Mouse (Mus musculus): Measurements from ENCODE around the gene Foxj1. TPM values are rescaled to one million over a fixed set of nuclear protein-coding genes. Genes with fewer than 3 reads are reported as not detected.
A peak's percentile ranks its signal among the peaks of the same experiment; 100 is the strongest.
"Not testable (repeated sequence)": the region's sequence is repeated elsewhere in the genome, so short reads cannot be mapped to it uniquely, and the experiment has no call there.

The Foxj1 gene
- polyA plus RNA-seq, 1 experiment = 0.02 TPM

DNA sequence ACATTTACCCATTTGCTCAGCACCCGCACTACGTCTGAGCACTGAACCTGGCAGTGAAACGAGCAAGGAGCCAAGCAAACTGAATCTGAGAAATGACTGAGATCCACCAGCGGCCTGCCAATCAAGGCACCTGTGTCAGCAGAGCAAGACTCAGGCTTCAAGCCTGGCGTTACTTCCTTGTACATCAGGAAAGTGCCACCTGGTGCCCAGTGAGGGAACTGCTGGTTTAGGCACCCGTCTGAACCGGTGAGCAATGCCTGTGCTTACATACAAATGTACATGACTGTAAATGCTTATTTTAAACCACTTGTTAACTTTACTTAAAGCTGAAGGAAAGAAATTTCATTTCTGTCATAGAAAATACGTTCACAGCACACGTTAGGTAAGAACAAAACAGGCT is 32.9 kb upstream of the Foxj1 start:
- Histone ChIP-seq H3K27me3 (ENCODE audit: control insufficient read depth) (no peaks in the 10 kb centered on the region), H3K9me3 (ENCODE audit: control insufficient read depth, low read length) (no peaks in the 10 kb centered on the region), H3K36me3 (ENCODE audit: control insufficient read depth) (no peaks in the 10 kb centered on the region), H3K4me1 (ENCODE audit: control insufficient read depth) (peaks cover 9% of the 10 kb centered on the region), H3K4me3 (replicated peaks) (no peak overlapping the region)
- no peak for TF ChIP-seq GATA1 (IDR thresholded peaks at IDR 0.05; ENCODE audit: low read length)
- no peak for TF ChIP-seq TAL1 (IDR thresholded peaks at IDR 0.05; ENCODE audit: low read length)

DNA sequence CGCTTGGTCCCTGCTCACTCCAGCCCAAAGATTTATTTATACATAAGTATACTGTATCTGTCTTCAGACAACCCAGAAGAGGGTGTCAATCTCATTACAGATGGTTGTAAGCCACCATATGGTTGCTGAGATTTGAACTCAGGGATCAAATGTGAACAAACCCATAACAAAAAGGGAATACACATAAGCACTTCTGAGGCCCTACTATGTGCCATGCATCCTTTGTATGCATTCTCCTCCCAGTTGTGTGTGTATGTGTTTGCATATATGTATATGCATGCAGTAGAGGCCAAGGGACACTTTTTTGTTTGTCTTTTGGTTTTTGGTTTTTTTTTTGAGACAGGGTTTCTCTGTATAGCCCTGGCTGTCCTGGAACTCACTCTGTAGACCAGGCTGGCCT is 31.4 kb upstream of the Foxj1 start:
- Histone ChIP-seq H3K36me3 (ENCODE audit: control insufficient read depth) (no peaks in the 10 kb centered on the region), H3K9me3 (ENCODE audit: control insufficient read depth, low read length) (no peaks in the 10 kb centered on the region), H3K27me3 (ENCODE audit: control insufficient read depth) (no peaks in the 10 kb centered on the region), H3K4me1 (ENCODE audit: control insufficient read depth) (peaks cover 9% of the 10 kb centered on the region), H3K4me3 (replicated peaks) (no peak overlapping the region)
- TF ChIP-seq GATA1 (IDR thresholded peaks at IDR 0.05; ENCODE audit: low read length) = no peak
- no peak for TF ChIP-seq TAL1 (IDR thresholded peaks at IDR 0.05; ENCODE audit: low read length)

DNA sequence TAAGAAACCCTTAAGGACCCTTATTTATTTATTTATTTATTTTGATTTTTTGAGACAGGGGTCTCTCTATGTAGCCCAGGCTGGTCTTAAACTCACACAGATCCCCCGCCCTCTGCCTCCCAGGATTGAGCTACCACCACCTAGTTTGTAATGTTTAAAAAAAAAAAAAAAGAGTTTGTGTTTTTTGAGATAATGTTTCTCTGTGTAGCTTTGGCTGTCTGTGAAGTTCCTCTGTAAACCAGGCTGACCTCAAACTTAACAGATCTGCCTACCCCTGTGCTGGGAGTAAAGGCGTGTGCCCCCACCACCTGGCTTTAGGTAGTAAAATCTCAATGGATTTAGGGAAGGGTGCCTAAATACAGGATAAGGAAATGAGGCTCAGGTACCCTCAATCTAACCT is 30.9 kb upstream of the Foxj1 start:
- H3K27me3 ChIP-seq (ENCODE audit: control insufficient read depth) = no peaks in the 10 kb centered on the region
- no peaks in the 10 kb centered on the region for H3K36me3 ChIP-seq (ENCODE audit: control insufficient read depth)
- TF ChIP-seq TAL1 (IDR thresholded peaks at IDR 0.05; ENCODE audit: low read length) = no peak
- TF ChIP-seq GATA1 (IDR thresholded peaks at IDR 0.05; ENCODE audit: low read length) = no peak

DNA sequence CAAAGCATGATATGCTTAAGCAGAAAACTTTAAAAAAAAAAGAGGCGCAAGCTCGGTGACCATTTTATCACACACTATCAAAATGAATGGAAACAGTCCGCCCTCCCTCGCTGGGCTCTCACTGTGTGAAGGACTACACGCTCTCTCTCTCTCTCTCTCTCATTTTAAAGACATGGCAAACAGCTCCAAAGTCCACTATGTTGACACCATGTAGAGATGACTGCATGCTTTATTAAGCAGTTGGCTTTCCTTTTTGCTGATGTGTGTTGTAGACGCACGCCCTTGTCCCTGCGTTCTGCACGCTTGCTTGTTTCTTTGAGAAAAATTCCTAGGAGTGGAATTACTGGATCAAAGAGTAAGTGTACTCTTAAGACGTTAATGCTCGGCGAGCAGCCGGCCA is 30.2 kb upstream of the Foxj1 start:
- TF ChIP-seq TAL1 (IDR thresholded peaks at IDR 0.05; ENCODE audit: low read length) = no peak
- no peak for TF ChIP-seq GATA1 (IDR thresholded peaks at IDR 0.05; ENCODE audit: low read length)
- Histone ChIP-seq H3K36me3 (ENCODE audit: control insufficient read depth) (no peaks in the 10 kb centered on the region), H3K4me3 (replicated peaks) (no peak overlapping the region), H3K4me1 (ENCODE audit: control insufficient read depth) (peaks cover 9% of the 10 kb centered on the region), H3K9me3 (ENCODE audit: control insufficient read depth, low read length) (no peaks in the 10 kb centered on the region), H3K27me3 (ENCODE audit: control insufficient read depth) (no peaks in the 10 kb centered on the region)

More for the DNA sequence above, 30.9 kb upstream of the Foxj1 start:
- Histone ChIP-seq H3K4me3 (replicated peaks) (no peak overlapping the region), H3K9me3 (ENCODE audit: control insufficient read depth, low read length) (no peaks in the 10 kb centered on the region), H3K4me1 (ENCODE audit: control insufficient read depth) (peaks cover 9% of the 10 kb centered on the region)

DNA sequence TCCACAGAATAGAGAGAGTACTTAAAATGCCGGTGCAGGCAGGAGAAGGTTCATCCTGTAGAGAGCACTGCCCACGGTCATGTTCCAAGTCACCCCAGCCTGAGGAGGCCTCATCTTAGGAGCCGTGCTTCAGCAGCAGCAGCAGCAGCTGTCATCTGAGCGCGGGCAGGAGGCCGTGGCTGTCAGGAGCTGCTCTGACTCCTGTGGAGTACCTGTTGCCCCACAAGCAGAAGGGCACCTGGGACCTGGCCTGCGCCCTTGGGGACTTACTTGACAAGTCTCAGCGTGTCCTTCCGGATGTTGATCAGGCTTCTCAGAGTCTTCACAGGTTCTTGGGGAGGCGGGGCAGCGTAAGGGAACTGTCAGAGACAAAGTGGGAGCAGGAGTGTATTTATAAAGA is 26.8 kb upstream of the Foxj1 start:
- no peaks in the 10 kb centered on the region for H3K9me3 ChIP-seq (ENCODE audit: control insufficient read depth, low read length)
- H3K36me3 ChIP-seq (ENCODE audit: control insufficient read depth) = no peaks in the 10 kb centered on the region
- H3K4me1 ChIP-seq (ENCODE audit: control insufficient read depth) = peaks cover 2% of the 10 kb centered on the region; the same call in 1 of the 2 replicates
- H3K4me3 ChIP-seq (replicated peaks) = no peak overlapping the region
- TF ChIP-seq GATA1 (IDR thresholded peaks at IDR 0.05; ENCODE audit: low read length) (no peak), TAL1 (IDR thresholded peaks at IDR 0.05; ENCODE audit: low read length) (no peak)
- H3K27me3 ChIP-seq (ENCODE audit: control insufficient read depth) = no peaks in the 10 kb centered on the region

DNA sequence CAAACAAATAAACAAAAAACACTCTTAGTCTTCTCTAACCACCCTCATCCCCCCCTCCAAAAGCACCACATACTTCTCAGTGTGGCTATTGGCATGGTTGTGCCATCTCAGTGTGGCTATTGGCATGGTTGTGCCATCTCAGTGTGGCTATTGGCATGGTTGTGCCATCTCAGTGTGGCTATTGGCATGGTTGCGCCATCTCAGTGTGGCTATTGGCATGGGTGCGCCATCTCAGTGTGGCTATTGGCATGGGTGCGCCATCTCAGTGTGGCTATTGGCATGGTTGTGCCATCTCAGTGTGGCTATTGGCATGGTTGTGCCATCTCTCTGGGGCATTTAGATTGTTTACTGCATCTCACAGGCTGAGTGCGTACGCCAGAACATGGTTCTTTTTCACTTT is 25.7 kb upstream of the Foxj1 start:
- not testable (repeated sequence) for H3K36me3 ChIP-seq (ENCODE audit: control insufficient read depth); H3K27me3 ChIP-seq (ENCODE audit: control insufficient read depth); H3K4me1 ChIP-seq (ENCODE audit: control insufficient read depth); H3K9me3 ChIP-seq (ENCODE audit: control insufficient read depth, low read length); H3K4me3 ChIP-seq (replicated peaks)

DNA sequence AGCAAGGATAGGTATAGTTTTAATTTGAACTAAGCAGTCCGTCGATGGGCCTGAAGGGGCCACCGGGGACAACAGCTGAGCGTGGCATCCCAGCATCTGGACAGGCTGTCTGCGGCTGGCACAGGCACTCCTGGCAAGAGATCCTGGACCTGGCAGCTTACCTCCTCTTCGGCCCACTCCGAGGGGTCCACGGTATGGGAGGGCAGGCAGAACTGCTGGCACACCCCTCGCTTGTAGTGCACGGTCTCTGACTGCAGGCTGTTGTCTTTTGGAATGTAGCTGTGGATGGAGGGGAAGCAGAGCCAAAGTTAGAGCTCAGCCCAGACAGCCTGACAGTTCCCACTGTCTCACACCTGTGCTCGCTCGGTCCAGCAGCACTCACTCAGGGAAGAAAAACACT is 24.5 kb upstream of the Foxj1 start:
- Histone ChIP-seq H3K4me3 (replicated peaks) (no peak overlapping the region), H3K36me3 (ENCODE audit: control insufficient read depth) (no peaks in the 10 kb centered on the region), H3K27me3 (ENCODE audit: control insufficient read depth) (0 out of 2 replicates have a peak, but pooled peaks cover 2% of the 10 kb centered on the region), H3K4me1 (ENCODE audit: control insufficient read depth) (peaks cover 2% of the 10 kb centered on the region; the same call in 1 of the 2 replicates), H3K9me3 (ENCODE audit: control insufficient read depth, low read length) (no peaks in the 10 kb centered on the region)
- TF ChIP-seq GATA1 (IDR thresholded peaks at IDR 0.05; ENCODE audit: low read length) = no peak
- no peak for TF ChIP-seq TAL1 (IDR thresholded peaks at IDR 0.05; ENCODE audit: low read length)

DNA sequence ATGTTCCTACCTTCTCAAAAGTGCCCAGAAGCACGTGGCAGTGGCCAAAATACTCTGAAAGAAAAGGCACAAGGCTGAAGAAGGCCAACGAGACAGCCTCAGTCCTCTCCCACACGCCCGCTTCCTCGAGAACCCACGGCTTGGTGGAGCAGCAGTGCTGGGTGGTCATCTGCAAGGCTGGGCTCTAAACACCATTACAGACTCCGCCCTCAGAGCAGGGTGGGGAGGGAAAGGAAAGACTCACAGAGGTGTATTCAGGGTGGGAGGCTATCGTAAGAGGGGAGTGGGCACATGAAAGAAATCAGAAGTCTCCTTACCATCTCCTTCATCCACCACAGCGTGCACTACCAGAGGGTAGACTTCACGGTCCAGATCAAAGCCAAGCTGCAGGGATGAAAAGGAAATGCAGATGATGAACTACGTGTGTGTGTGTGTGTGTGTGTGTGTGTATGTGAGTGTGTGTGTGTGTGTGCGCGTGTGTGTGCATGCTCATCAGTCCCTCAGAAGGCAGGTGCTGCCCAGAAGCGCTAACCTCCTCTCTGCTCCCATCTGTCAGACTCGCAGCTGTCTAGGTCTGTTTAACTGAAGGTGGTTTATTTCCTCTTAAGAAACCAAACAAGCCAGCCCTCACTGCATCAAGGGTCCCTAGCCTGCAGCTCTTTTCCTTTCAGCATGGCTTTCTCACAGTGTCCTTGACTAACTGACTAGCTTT is 23.9 kb upstream of the Foxj1 start:
- Histone ChIP-seq H3K27me3 (ENCODE audit: control insufficient read depth) (0 out of 2 replicates have a peak, but pooled peaks cover 2% of the 10 kb centered on the region), H3K4me3 (replicated peaks) (peak overlapping the region; percentile 38)
- TF ChIP-seq TAL1 (IDR thresholded peaks at IDR 0.05; ENCODE audit: low read length) = no peak
- TF ChIP-seq GATA1 (IDR thresholded peaks at IDR 0.05; ENCODE audit: low read length) = no peak

DNA sequence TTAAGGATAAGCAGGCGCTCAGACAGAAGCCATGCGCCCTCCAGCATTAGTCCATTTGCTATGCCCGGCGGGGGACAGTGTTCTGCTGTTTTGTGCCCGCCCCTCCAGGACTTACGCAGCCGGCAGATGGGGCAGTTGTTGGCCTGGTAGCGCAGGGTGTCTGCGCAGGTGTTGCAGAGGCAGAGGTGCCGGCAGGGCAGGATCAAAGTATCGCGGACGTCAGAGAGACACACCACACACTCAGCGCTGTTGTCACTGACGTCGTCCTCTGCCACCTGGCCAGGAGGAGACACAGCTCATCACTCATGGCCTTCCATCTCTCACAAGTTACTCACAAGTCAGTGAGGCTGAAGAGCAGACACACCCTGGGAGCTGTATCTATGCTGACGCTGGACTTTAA is 19.3 kb upstream of the Foxj1 start:
- TF ChIP-seq GATA1 (IDR thresholded peaks at IDR 0.05; ENCODE audit: low read length) (no peak), TAL1 (IDR thresholded peaks at IDR 0.05; ENCODE audit: low read length) (no peak)
- no peaks in the 10 kb centered on the region for H3K36me3 ChIP-seq (ENCODE audit: control insufficient read depth)
- H3K4me3 ChIP-seq (replicated peaks) = no peak overlapping the region
- H3K27me3 ChIP-seq (ENCODE audit: control insufficient read depth) = 0 out of 2 replicates have a peak, but pooled peaks cover 2% of the 10 kb centered on the region
- H3K4me1 ChIP-seq (ENCODE audit: control insufficient read depth) = peaks cover 2% of the 10 kb centered on the region; the same call in 1 of the 2 replicates
- no peaks in the 10 kb centered on the region for H3K9me3 ChIP-seq (ENCODE audit: control insufficient read depth, low read length)

More for the DNA sequence above, 23.9 kb upstream of the Foxj1 start:
- Histone ChIP-seq H3K9me3 (ENCODE audit: control insufficient read depth, low read length) (no peaks in the 10 kb centered on the region), H3K36me3 (ENCODE audit: control insufficient read depth) (no peaks in the 10 kb centered on the region), H3K4me1 (ENCODE audit: control insufficient read depth) (peaks cover 2% of the 10 kb centered on the region; the same call in 1 of the 2 replicates)

All from erythroblast, embryonic 14.5 days (primary cell).